Comparison of ENCODE assay signal across 7 mouse cellular contexts in the genomic region with DNA sequence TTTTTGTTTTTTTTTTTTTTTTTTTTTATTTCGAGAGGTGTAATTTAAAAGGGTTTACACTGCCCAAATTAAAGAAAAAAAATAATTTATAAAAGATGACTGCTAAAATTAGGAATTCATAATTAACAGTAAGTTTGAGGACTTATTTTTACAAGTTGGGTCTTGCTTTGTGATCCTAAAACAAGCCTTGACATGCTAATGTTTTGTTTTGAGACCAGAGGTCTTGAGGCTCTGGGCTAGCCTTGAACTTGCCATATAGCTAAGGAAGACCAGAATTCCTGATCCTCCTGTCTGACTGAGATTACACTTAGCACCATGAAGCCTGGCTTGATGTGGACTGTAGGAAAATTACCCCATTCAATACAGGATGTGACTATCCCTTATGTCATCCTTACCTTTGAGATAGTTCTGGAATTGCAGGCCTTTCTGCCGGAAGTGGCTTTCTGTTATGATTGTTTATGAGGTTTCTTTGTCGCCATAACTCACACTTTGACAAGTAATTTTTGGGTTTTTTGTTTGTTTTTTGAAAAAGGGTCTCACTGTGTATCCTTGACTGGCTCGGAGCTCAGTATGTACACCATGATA. TPM values are rescaled to one million over a fixed set of nuclear protein-coding genes. Genes with fewer than 3 reads are reported as not detected.
DNase-seq lines count a peak whose midpoint lies in the region; ATAC-seq and TF ChIP-seq lines count a peak whose summit lies in the region.

No protein-coding gene starts in this region.

- H3K4me3 ChIP-seq in spleen, adult 2 months (ENCODE audit: extremely low read depth, insufficient read depth, insufficient read length), result peak overlapping the region; percentile 66
- peak overlapping the region; percentile 58 for H3K4me3 ChIP-seq in embryonic facial prominence, embryonic 13.5 days
- H3K4me3 ChIP-seq in intestine, postnatal 0 days (ENCODE audit: low read depth, low read length), result peak overlapping the region; percentile 31
- H3K4me3 ChIP-seq in stomach, postnatal 0 days (ENCODE audit: low read depth, low read length), result peak overlapping the region; percentile 43

- no peak for DNase-seq in spleen, adult 2 months (ENCODE audit: low read depth in 1 of 2, low spot score in 2 of 2)
- DNase-seq in spleen, postnatal 14 days (ENCODE audit: low spot score in 2 of 2), result no peak
- DNase-seq in stomach, postnatal 0 days (ENCODE audit: low spot score), result no peak
- no peak for DNase-seq in layer of hippocampus, adult 9-10 months (ENCODE audit: low spot score)
- DNase-seq in yolk sac, embryonic 10.5 days (ENCODE audit: low spot score), result no peak

- H3K36me3 ChIP-seq in spleen, adult 2 months (ENCODE audit: control insufficient read depth, insufficient read depth, low read length), result peaks cover 40% of the 10 kb centered on the region
- H3K36me3 ChIP-seq in embryonic facial prominence, embryonic 13.5 days, result peaks cover 41% of the 10 kb centered on the region
- peaks cover 3% of the 10 kb centered on the region; the same call in 1 of the 2 replicates for H3K36me3 ChIP-seq in intestine, postnatal 0 days (ENCODE audit: control insufficient read depth, insufficient read depth)
- no peaks in the 10 kb centered on the region for H3K36me3 ChIP-seq in stomach, postnatal 0 days (ENCODE audit: control insufficient read depth, insufficient read depth, low read length)

- peak overlapping the region; percentile 82 for H3K4me2 ChIP-seq in embryonic facial prominence, embryonic 13.5 days
- H3K4me2 ChIP-seq in intestine, postnatal 0 days (replicated peaks; ENCODE audit: low read depth), result peak overlapping the region; percentile 62
- H3K4me2 ChIP-seq in stomach, postnatal 0 days (replicated peaks; ENCODE audit: low read depth), result peak overlapping the region; percentile 51

- H3K9ac ChIP-seq in embryonic facial prominence, embryonic 13.5 days, result peak overlapping the region; percentile 61
- H3K9ac ChIP-seq in intestine, postnatal 0 days (ENCODE audit: low read depth, low read length), result no peak overlapping the region
- no peak overlapping the region for H3K9ac ChIP-seq in stomach, postnatal 0 days (ENCODE audit: low read length)

- H3K4me1 ChIP-seq in spleen, adult 2 months (ENCODE audit: control insufficient read depth, insufficient read depth, insufficient read length), result peaks cover 14% of the 10 kb centered on the region; the same call in 1 of the 2 replicates
- peaks cover 32% of the 10 kb centered on the region for H3K4me1 ChIP-seq in embryonic facial prominence, embryonic 13.5 days
- peaks cover 7% of the 10 kb centered on the region for H3K4me1 ChIP-seq in intestine, postnatal 0 days (replicated peaks; ENCODE audit: control insufficient read depth, insufficient read depth, low read length)
- 0 out of 2 replicates have a peak, but pooled peaks cover 6% of the 10 kb centered on the region for H3K4me1 ChIP-seq in stomach, postnatal 0 days (replicated peaks; ENCODE audit: control insufficient read depth, insufficient read depth)

- 59% methylated on average over 4 of the region's 4 CpGs for WGBS in spleen, adult 2 months
- 72% methylated on average over 4 of the region's 4 CpGs for WGBS in embryonic facial prominence, embryonic 13.5 days
- 49% methylated on average over 4 of the region's 4 CpGs for WGBS in intestine, postnatal 0 days
- 28% methylated on average over 4 of the region's 4 CpGs for WGBS in stomach, postnatal 0 days

- TF ChIP-seq POLR2A in spleen, adult 2 months (IDR thresholded peaks at IDR 0.05; ENCODE audit: low read depth, low read length), result no peak

- TF ChIP-seq CTCF in spleen, adult 2 months (IDR thresholded peaks at IDR 0.05; ENCODE audit: extremely low read depth, insufficient read depth, insufficient read length, insufficient replicate concordance), result no peak
- no peak for TF ChIP-seq CTCF in intestine, postnatal 0 days (IDR thresholded peaks at IDR 0.05; ENCODE audit: low read depth)
- no peak for TF ChIP-seq CTCF in stomach, postnatal 0 days (IDR thresholded peaks at IDR 0.05; ENCODE audit: low read depth)

- no peak for ATAC-seq in embryonic facial prominence, embryonic 13.5 days (ENCODE audit: insufficient number of reproducible peaks, insufficient read depth, low FRiP score, low TSS enrichment, low read depth)
- ATAC-seq in intestine, postnatal 0 days, result no peak
- ATAC-seq in stomach, postnatal 0 days (ENCODE audit: low FRiP score, low TSS enrichment), result no peak

- peak overlapping the region; percentile 93 for H3K27ac ChIP-seq in spleen, adult 2 months (ENCODE audit: insufficient read depth, low read length)
- H3K27ac ChIP-seq in embryonic facial prominence, embryonic 13.5 days, result peak overlapping the region; percentile 22; the same call in 1 of the 2 replicates
- H3K27ac ChIP-seq in intestine, postnatal 0 days (ENCODE audit: low read depth, low read length), result no peak overlapping the region
- H3K27ac ChIP-seq in stomach, postnatal 0 days (replicated peaks), result no peak overlapping the region

- no peaks in the 10 kb centered on the region for H3K9me3 ChIP-seq in embryonic facial prominence, embryonic 13.5 days
- H3K9me3 ChIP-seq in intestine, postnatal 0 days (ENCODE audit: control insufficient read depth), result no peaks in the 10 kb centered on the region
- no peaks in the 10 kb centered on the region for H3K9me3 ChIP-seq in stomach, postnatal 0 days (ENCODE audit: control insufficient read depth, low read length)

- no peak for TF ChIP-seq EP300 in stomach, postnatal 0 days (optimal IDR thresholded peaks at IDR 0.05)

- H3K27me3 ChIP-seq in spleen, adult 2 months (ENCODE audit: control insufficient read depth, insufficient read depth, low read length), result no peaks in the 10 kb centered on the region
- H3K27me3 ChIP-seq in embryonic facial prominence, embryonic 13.5 days, result no peaks in the 10 kb centered on the region
- H3K27me3 ChIP-seq in intestine, postnatal 0 days (replicated peaks; ENCODE audit: control insufficient read depth, insufficient read depth, low read length), result no peaks in the 10 kb centered on the region
- H3K27me3 ChIP-seq in stomach, postnatal 0 days (ENCODE audit: control insufficient read depth, insufficient read depth, low read length), result no peaks in the 10 kb centered on the region

RNA-seq across cellular contexts. Expression of a gene that starts 4.6 kb away (rescaled TPM):
- polyA plus RNA-seq in spleen, adult 2 months (2012; rRNA removed), result 139 and 152 TPM in 2 replicates
- polyA plus RNA-seq in embryonic facial prominence, embryonic 13.5 days (2015; fragmentation: Nextera tagmentation; extraction: Ambion mirVana), result 83.5 and 84.5 TPM in 2 replicates
- polyA plus RNA-seq in intestine, postnatal 0 days (2015; fragmentation: Nextera tagmentation; extraction: Ambion mirVana), result 29.5 and 30.1 TPM in 2 replicates
- polyA plus RNA-seq in stomach, postnatal 0 days (2015; fragmentation: Nextera tagmentation; extraction: Ambion mirVana), result 59.8 and 63.0 TPM in 2 replicates

Comparison
In these comparisons a context has a peak if more than half of its experiments do, and no peak if none do; other contexts are left out.
1. H3K27ac ChIP-seq: peak in spleen, adult 2 months (single experiment) and embryonic facial prominence, embryonic 13.5 days (single experiment); none in intestine, postnatal 0 days (single experiment) and stomach, postnatal 0 days (single experiment).
2. Peak in every context shown above with its lines, with median percentiles within 50 percentile points of each other: H3K4me3 ChIP-seq and H3K4me2 ChIP-seq.